Mouse (Mus musculus): ENCODE measurements around the gene Tmem101.

The Tmem101 gene

DNA sequence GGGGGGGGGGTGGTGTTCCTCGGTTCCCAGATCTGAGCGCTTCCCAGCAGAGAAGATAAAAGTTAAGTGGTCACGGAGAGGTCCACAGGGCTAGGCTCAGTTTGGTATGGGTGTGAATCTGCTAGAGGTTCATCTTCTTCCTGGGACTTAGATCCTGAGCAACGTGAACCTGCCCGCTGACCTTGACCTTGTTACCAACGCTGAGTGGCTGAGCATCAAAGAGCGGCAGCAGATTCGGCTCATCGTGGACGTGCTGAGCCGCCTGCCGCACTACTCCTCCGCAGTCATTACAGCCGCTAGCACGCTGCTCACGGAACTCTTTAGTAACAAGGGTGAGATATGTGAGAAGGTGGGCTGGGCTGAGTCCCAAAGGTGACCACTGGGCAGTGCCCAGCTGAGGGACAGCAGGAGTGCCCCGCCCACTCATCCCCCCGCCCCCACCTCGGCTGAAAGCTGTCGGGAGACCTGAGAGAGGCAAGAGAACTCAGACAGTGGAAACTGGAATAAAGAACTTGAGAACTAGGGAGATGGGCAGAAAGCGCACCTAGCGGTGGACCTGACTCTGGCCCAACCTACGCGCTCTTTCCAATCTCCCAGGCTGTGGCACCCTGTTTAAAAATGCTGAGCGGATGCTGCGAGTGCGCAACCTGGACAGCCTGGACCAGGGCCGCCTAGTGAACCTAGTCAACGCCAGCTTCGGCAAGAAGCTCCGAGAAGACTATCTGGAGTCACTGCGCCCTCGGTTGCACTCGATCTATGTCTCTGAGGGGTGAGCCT, 8.8 kb downstream of the Tmem101 start:
- no peak for DNase-seq (ENCODE audit: low spot score in 2 of 2)

DNA sequence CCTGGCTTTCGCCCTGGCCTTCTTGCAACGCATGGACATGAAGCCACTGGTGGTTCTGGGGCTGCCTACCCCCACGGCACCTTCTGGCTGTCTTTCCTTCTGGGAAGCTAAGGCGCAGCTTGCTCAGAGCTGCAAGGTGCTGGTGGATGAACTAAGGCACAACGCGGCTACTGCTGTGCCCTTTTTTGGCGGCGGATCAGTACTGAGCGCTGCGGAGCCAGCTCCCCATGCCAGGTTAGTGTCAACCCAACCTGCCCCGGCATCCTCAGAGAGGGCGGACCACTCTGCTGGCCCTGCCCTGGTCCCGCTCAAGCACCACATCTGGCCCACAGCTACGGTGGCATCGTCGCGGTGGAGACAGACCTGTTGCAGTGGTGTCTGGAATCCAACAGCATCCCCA, 9.7 kb downstream of the Tmem101 start:
- DNase-seq (ENCODE audit: low spot score in 2 of 2) = peak in 1 of 2 experiments; percentile 10

- DNase-seq (ENCODE audit: low spot score in 2 of 2) = peak in 1 of 2 experiments; percentile 14
These were observed 10.2 kb downstream of the Tmem101 start for GRCm38 (mm10) chr11:102146005-102146404.

GRCm38 (mm10) chr11:102145471-102146001, 10.7 kb downstream of the Tmem101 start, which contains the start of gene Nags:
Nags (plus strand) TSS chr11:102145513.
- DNase-seq (ENCODE audit: low spot score in 2 of 2) = peak; percentile 22 to 27

GRCm38 (mm10) chr11:102144957-102145470, 11.2 kb downstream of the Tmem101 start:
- DNase-seq (ENCODE audit: low spot score in 2 of 2) = no peak

GRCm38 (mm10) chr11:102142355-102142754, 13.8 kb downstream of the Tmem101 start:
- no peak for DNase-seq (ENCODE audit: low spot score in 2 of 2)

DNA sequence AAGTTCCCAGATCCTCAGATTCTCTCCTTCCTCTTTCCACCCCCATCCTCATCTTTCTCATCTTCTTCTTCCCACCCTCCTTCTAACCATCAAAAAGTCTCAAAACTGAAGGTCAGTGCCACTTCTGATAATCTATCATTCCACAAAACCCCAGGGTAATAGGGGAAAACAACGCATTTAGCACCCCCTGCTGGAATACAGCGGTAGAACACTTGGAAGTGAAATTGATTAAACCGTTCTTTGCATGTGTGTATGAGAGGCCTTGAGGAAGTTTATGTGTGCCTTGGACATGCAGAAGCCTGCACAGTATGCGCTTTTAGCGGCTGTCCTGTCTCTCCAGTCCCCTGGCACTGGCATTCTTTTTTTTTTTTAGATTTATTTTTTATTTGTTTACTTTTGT, 15.7 kb downstream of the Tmem101 start:
- peak; percentile 64 to 76 for DNase-seq (ENCODE audit: low spot score in 2 of 2)

GRCm38 (mm10) chr11:102138447-102138740, 17.8 kb downstream of the Tmem101 start:
- peak; percentile 45 to 75 for DNase-seq (ENCODE audit: low spot score in 2 of 2)

DNA sequence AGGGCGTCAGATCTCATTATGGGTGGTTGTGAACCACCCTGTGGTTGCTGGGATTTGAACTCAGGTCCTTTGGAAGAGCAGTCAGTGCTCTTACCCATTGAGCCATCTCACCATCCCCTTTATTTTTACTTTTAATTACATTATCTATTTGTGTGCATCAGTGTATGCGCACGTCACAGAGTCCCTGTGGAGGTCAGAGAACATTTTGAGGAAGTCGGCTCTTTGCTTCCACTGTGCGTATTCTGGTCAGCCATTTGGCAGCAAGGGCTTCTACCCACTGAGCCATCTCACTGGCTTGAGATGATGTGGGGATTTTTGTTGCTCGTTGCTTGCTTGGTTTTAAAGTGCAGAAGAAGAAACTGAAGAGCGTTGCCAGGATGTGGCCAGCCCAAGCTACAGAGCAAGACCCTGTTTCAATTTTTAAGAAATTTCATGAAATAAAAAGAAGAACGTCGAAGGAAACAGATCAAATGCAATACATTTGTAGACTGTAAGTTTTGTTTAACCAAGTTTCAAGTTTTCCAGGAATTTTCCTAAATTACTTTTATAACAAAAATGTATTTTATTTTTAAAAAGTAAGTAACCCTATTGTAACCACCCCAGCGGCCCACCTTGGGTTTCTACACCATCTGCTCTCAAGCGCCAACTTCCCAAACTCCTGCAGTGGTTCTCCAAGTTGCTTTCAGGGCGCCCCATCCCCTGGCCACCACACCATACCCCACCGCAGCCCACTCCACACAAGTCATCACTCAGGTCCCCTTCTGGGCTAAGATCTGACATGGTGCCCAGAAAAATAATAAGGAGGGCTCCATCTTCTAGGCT, 18.4 kb downstream of the Tmem101 start:
- no peak for DNase-seq (ENCODE audit: low spot score in 2 of 2)

- no peak for DNase-seq (ENCODE audit: low spot score in 2 of 2)
These were observed 21.7 kb downstream of the Tmem101 start for GRCm38 (mm10) chr11:102134516-102134915.

- no peak for DNase-seq (ENCODE audit: low spot score in 2 of 2)
These were observed 38.8 kb downstream of the Tmem101 start for GRCm38 (mm10) chr11:102117386-102117785.

- DNase-seq (ENCODE audit: low spot score in 2 of 2) = no peak
These were observed 40.0 kb downstream of the Tmem101 start for GRCm38 (mm10) chr11:102116241-102116640.

DNA sequence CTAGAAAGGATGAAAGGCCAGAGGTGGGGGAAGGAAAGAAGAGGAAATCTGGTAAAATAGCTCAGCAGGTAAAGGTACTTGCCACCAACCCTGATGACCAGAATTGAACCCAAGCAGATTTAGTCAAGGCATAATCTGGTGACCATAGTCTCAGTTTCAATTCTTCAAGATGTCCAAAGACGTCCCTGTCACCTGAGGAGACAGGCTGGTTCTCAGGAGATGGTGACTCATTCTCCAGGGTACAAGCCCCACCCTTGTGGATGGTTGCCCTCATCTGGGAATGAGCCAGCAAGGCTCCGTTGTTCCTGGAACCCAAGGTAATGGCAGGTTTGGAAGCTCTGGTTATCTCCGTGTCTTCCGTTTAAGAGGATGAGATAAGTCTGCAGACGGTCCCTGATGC, 44.6 kb downstream of the Tmem101 start:
- no peak for DNase-seq (ENCODE audit: low spot score in 2 of 2)

GRCm38 (mm10) chr11:102107732-102108131, 48.5 kb downstream of the Tmem101 start, which contains the start of gene Pyy:
Pyy (minus strand) TSS chr11:102107832.
- no peak for DNase-seq (ENCODE audit: low spot score in 2 of 2)

GRCm38 (mm10) chr11:102106911-102107310, 49.3 kb downstream of the Tmem101 start:
- no peak for DNase-seq (ENCODE audit: low spot score in 2 of 2)

Data from spleen, postnatal 10 days (tissue).